Mouse (Mus musculus): ENCODE measurements around the gene Galt. TPM values are rescaled to one million over a fixed set of nuclear protein-coding genes. Genes with fewer than 3 reads are reported as not detected.

Galt gene
- polyA plus RNA-seq, 1 experiment from 2014 or later: 90.5 TPM

GRCm38 (mm10) chr4:41745021-41745420, 10.0 kb upstream of the Galt start:
- Histone ChIP-seq H3K9me3 (ENCODE audit: control insufficient read depth) (0 out of 2 replicates have a peak, but pooled peaks cover 2% of the 10 kb centered on the region), H3K9ac (ENCODE audit: low read depth, low read length) (no peak overlapping the region), H3K4me3 (ENCODE audit: low read depth, low read length) (no peak overlapping the region), H3K27ac (ENCODE audit: low read depth, low read length) (no peak overlapping the region), H3K27me3 (replicated peaks; ENCODE audit: control insufficient read depth, insufficient read depth, low read length) (no peaks in the 10 kb centered on the region), H3K36me3 (ENCODE audit: control insufficient read depth, insufficient read depth) (no peaks in the 10 kb centered on the region), H3K4me1 (replicated peaks; ENCODE audit: control insufficient read depth, insufficient read depth, low read length) (peaks cover 8% of the 10 kb centered on the region; the same call in 1 of the 2 replicates), H3K4me2 (replicated peaks; ENCODE audit: low read depth) (no peak overlapping the region)
- no peak for ATAC-seq
- TF ChIP-seq CTCF (IDR thresholded peaks at IDR 0.05; ENCODE audit: low read depth): no peak
- 69% methylated on average over 1 of the region's 1 CpGs for WGBS

DNA sequence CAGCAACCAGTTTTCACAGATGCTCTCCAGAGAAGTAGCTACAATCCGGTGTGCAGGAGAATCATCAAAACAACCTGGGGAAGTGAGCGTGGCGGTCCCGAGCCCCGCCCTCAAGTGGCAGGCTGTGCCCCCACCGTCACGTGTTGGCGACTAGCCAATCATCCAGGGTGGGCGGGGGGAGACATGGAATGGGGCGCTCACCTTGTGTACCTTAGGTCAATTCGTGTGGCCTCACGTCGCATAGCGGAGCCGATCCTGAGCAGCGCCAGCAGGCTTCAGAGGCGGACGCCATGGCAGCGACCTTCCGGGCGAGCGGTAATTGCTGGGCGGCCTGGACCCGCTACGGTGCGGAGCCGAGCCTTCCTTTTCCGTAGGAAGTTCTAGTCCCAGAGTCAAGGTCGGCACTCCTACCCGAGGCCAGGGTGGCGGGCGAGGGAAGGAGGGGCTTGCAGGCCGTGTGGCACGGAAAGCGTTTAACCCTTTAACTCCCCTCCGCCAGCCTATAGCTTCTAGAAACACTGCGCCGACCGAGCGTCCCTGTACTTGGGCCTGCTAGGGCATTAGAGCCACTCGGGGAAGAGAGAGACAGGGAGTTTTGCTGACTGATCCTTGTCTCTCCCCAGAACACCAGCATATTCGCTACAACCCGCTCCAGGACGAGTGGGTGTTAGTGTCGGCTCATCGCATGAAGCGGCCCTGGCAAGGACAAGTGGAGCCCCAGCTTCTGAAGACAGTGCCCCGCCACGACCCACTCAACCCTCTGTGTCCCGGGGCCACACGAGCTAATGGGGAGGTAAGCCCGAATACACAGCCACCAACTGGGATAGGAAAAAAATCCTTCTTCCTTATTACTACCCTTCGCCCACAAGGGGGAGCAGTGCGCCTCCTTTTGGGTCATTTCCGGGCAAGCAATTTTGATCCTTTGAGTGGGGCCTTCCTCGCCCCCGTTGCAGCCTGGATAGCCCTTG, 594 bp downstream of the Galt start, which contains the start of gene Sigmar1:
Gene Sigmar1, minus strand, starts transcription at position 820 of the 968 bp plus-strand sequence.
- Histone ChIP-seq H3K4me3 (ENCODE audit: low read depth, low read length) (peak within 1 kb of the TSS; percentile 72), H3K9ac (ENCODE audit: low read depth, low read length) (peak within 1 kb of the TSS; percentile 82), H3K4me2 (replicated peaks; ENCODE audit: low read depth) (peak within 1 kb of the TSS; percentile 88), H3K9me3 (ENCODE audit: control insufficient read depth) (no peaks in the 10 kb centered on the region), H3K27ac (ENCODE audit: low read depth, low read length) (peak within 1 kb of the TSS; percentile 94), H3K36me3 (ENCODE audit: control insufficient read depth, insufficient read depth) (peaks cover 9% of the 10 kb centered on the region), H3K27me3 (replicated peaks; ENCODE audit: control insufficient read depth, insufficient read depth, low read length) (no peaks in the 10 kb centered on the region), H3K4me1 (replicated peaks; ENCODE audit: control insufficient read depth, insufficient read depth, low read length) (0 out of 2 replicates have a peak, but pooled peaks cover 3% of the 10 kb centered on the region)
- peak; percentile 79 for ATAC-seq
- WGBS: under 1% methylated on average over 56 of the region's 57 CpGs
- peak; percentile 92 for TF ChIP-seq CTCF (IDR thresholded peaks at IDR 0.05; ENCODE audit: low read depth)

DNA sequence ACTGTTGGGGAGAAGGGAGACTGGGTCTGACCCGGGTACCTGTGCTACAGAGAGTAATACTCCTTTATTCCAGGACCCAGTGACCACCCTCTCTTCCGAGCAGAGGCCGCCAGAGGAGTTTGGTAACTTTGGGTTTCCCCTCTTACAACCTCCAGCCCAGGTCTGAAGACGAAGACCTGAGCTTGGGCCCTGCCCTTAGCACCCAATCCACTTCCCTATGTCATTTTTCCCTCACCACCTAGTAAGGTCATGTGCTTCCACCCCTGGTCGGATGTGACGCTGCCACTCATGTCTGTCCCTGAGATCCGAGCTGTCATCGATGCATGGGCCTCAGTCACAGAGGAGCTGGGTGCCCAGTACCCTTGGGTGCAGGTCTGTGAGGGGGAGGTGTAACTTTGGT, 1.4 kb downstream of the Galt start:
- WGBS: 64% methylated on average over 8 of the region's 8 CpGs
- Histone ChIP-seq H3K9me3 (ENCODE audit: control insufficient read depth) (no peaks in the 10 kb centered on the region), H3K4me1 (replicated peaks; ENCODE audit: control insufficient read depth, insufficient read depth, low read length) (0 out of 2 replicates have a peak, but pooled peaks cover 3% of the 10 kb centered on the region), H3K36me3 (ENCODE audit: control insufficient read depth, insufficient read depth) (peaks cover 9% of the 10 kb centered on the region), H3K9ac (ENCODE audit: low read depth, low read length) (peak overlapping the region; percentile 82), H3K27me3 (replicated peaks; ENCODE audit: control insufficient read depth, insufficient read depth, low read length) (no peaks in the 10 kb centered on the region), H3K27ac (ENCODE audit: low read depth, low read length) (no peak overlapping the region), H3K4me2 (replicated peaks; ENCODE audit: low read depth) (peak overlapping the region; percentile 88), H3K4me3 (ENCODE audit: low read depth, low read length) (peak overlapping the region; percentile 72)
- TF ChIP-seq CTCF (IDR thresholded peaks at IDR 0.05; ENCODE audit: low read depth): no peak
- ATAC-seq: no peak

DNA sequence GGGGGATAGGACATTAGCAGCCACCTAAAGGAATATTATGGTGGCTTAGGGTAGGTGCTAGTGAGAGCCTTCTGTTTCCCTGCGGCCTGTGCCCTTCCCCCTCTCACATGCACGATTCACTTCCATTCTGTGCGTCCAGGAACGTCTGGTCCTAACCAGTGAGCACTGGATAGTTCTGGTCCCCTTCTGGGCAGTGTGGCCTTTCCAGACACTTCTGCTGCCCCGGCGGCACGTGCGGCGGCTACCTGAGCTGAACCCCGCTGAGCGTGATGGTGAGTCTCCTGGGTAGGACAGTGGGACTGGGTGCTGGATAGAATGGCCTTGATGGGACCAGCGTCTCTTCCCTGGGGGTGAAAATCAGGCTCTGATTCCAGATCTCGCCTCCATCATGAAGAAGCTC, 2.3 kb downstream of the Galt start:
- ATAC-seq: no peak
- H3K36me3 ChIP-seq (ENCODE audit: control insufficient read depth, insufficient read depth): peaks cover 9% of the 10 kb centered on the region
- TF ChIP-seq CTCF (IDR thresholded peaks at IDR 0.05; ENCODE audit: low read depth): no peak
- no peak overlapping the region for H3K9ac ChIP-seq (ENCODE audit: low read depth, low read length)
- no peak overlapping the region for H3K4me3 ChIP-seq (ENCODE audit: low read depth, low read length)
- H3K9me3 ChIP-seq (ENCODE audit: control insufficient read depth): no peaks in the 10 kb centered on the region
- 92% methylated on average over 13 of the region's 13 CpGs for WGBS
- peaks cover 8% of the 10 kb centered on the region; the same call in 1 of the 2 replicates for H3K4me1 ChIP-seq (replicated peaks; ENCODE audit: control insufficient read depth, insufficient read depth, low read length)
- no peaks in the 10 kb centered on the region for H3K27me3 ChIP-seq (replicated peaks; ENCODE audit: control insufficient read depth, insufficient read depth, low read length)
- 0 out of 2 replicates have a peak overlapping the region, but pooled peaks have one; percentile 21 for H3K4me2 ChIP-seq (replicated peaks; ENCODE audit: low read depth)
- H3K27ac ChIP-seq (ENCODE audit: low read depth, low read length): peak overlapping the region; percentile 88; the same call in 1 of the 2 replicates

GRCm38 (mm10) chr4:41758021-41758420, 3.0 kb downstream of the Galt start:
- peak; percentile 24 for ATAC-seq
- peaks cover 10% of the 10 kb centered on the region; the same call in 1 of the 2 replicates for H3K4me1 ChIP-seq (replicated peaks; ENCODE audit: control insufficient read depth, insufficient read depth, low read length)
- 64% methylated on average over 11 of the region's 11 CpGs for WGBS
- no peak overlapping the region for H3K4me3 ChIP-seq (ENCODE audit: low read depth, low read length)
- peaks cover 9% of the 10 kb centered on the region for H3K36me3 ChIP-seq (ENCODE audit: control insufficient read depth, insufficient read depth)
- no peaks in the 10 kb centered on the region for H3K9me3 ChIP-seq (ENCODE audit: control insufficient read depth)
- H3K27ac ChIP-seq (ENCODE audit: low read depth, low read length): peak overlapping the region; percentile 88
- 0 out of 2 replicates have a peak, but pooled peaks have one; percentile 6 for TF ChIP-seq CTCF (IDR thresholded peaks at IDR 0.05; ENCODE audit: low read depth)
- H3K9ac ChIP-seq (ENCODE audit: low read depth, low read length): no peak overlapping the region
- H3K27me3 ChIP-seq (replicated peaks; ENCODE audit: control insufficient read depth, insufficient read depth, low read length): no peaks in the 10 kb centered on the region
- no peak overlapping the region for H3K4me2 ChIP-seq (replicated peaks; ENCODE audit: low read depth)

- TF ChIP-seq CTCF (IDR thresholded peaks at IDR 0.05; ENCODE audit: low read depth): no peak
- Histone ChIP-seq H3K9me3 (ENCODE audit: control insufficient read depth) (no peaks in the 10 kb centered on the region), H3K9ac (ENCODE audit: low read depth, low read length) (no peak overlapping the region), H3K4me1 (replicated peaks; ENCODE audit: control insufficient read depth, insufficient read depth, low read length) (peaks cover 10% of the 10 kb centered on the region; the same call in 1 of the 2 replicates), H3K4me3 (ENCODE audit: low read depth, low read length) (no peak overlapping the region), H3K4me2 (replicated peaks; ENCODE audit: low read depth) (no peak overlapping the region), H3K27me3 (replicated peaks; ENCODE audit: control insufficient read depth, insufficient read depth, low read length) (no peaks in the 10 kb centered on the region), H3K27ac (ENCODE audit: low read depth, low read length) (peak overlapping the region; percentile 88), H3K36me3 (ENCODE audit: control insufficient read depth, insufficient read depth) (peaks cover 9% of the 10 kb centered on the region)
- WGBS: 87% methylated on average over 4 of the region's 4 CpGs
- no peak for ATAC-seq
Observed at GRCm38 (mm10) chr4:41758701-41759100, 3.7 kb downstream of the Galt start.

All from intestine, postnatal 0 days (tissue).